Mouse (Mus musculus) hindbrain, embryonic 11.5 days (tissue): ENCODE results near the gene Iqcd. TPM values are rescaled to one million over a fixed set of nuclear protein-coding genes. Genes with fewer than 3 reads are reported as not detected.

Source experiments
- ATAC-seq: fragments of 200-750 bp; cut with Nextera tagmentation; 2 replicates; pipeline ENCODE4 v1.8.0; 2017; ENCODE audit warnings: mild to moderate bottlenecking, moderate TSS enrichment, moderate library complexity; ENCODE audit not compliant: low FRiP score
- DNase-seq: peaks from one replicate; pipeline ENCODE4 v3.0.0-alpha.2; 2015; ENCODE audit warnings: low spot score
- H3K27ac ChIP-seq: fragments of 300-500 bp; sonication (generic); 2 replicates; pipeline ENCODE4 v1.5.1; 2014; ENCODE audit warnings: mild to moderate bottlenecking, low read depth, low read length
- H3K27me3 ChIP-seq: fragments of 300-500 bp; sonication (generic); 2 replicates; pipeline ENCODE4 v1.6.1; 2014; ENCODE audit warnings: mild to moderate bottlenecking, low read length, moderate library complexity, mixed read lengths; ENCODE audit not compliant: control insufficient read depth, insufficient read depth
- H3K36me3 ChIP-seq: fragments of 300-500 bp; sonication (generic); 2 replicates; pipeline ENCODE4 v1.6.1; 2014; ENCODE audit warnings: mild to moderate bottlenecking, low read length, moderate library complexity, mixed read lengths; ENCODE audit not compliant: control insufficient read depth, insufficient read depth
- H3K4me1 ChIP-seq: fragments of 300-500 bp; sonication (generic); replicated peaks from 2 replicates; pipeline ENCODE4 v1.6.1; 2014; ENCODE audit warnings: low read length, mixed read lengths; ENCODE audit not compliant: control insufficient read depth, insufficient read depth
- H3K4me2 ChIP-seq: fragments of 300-500 bp; sonication (generic); replicated peaks from 2 replicates; pipeline ENCODE4 v1.6.1; 2014; ENCODE audit warnings: mild to moderate bottlenecking, low read depth, low read length
- H3K4me3 ChIP-seq: fragments of 300-500 bp; sonication (generic); 2 replicates; pipeline ENCODE4 v1.5.1; 2014; ENCODE audit warnings: low read depth, low read length
- H3K9ac ChIP-seq: fragments of 300-500 bp; sonication (generic); 2 replicates; pipeline ENCODE4 v1.6.1; 2014; ENCODE audit warnings: low read depth, low read length
- H3K9me3 ChIP-seq: fragments of 300-500 bp; sonication (generic); 2 replicates; pipeline ENCODE4 v1.6.1; 2016; ENCODE audit warnings: low read length; ENCODE audit not compliant: control insufficient read depth
- WGBS: fragments of 180-500 bp; shearing (Covaris S2); extraction: QIAGEN DNeasy Blood & Tissue Kit; methylation state at CpG from one replicate; pipeline ENCODE4 v1.1.7; 2014; 5-methylcytosine and 5-hydroxymethylcytosine counted together
- polyA plus RNA-seq: library from polyadenylated mRNA; unstranded; fragments of >200 nt; fragmentation: Nextera tagmentation; extraction: Ambion mirVana; gene quantifications from 2 replicates; pipeline ENCODE4 v1.2.1, GENCODE M21; 2014

The Iqcd gene
- polyA plus RNA-seq, result 1.1 and 1.4 TPM in 2 replicates

DNA sequence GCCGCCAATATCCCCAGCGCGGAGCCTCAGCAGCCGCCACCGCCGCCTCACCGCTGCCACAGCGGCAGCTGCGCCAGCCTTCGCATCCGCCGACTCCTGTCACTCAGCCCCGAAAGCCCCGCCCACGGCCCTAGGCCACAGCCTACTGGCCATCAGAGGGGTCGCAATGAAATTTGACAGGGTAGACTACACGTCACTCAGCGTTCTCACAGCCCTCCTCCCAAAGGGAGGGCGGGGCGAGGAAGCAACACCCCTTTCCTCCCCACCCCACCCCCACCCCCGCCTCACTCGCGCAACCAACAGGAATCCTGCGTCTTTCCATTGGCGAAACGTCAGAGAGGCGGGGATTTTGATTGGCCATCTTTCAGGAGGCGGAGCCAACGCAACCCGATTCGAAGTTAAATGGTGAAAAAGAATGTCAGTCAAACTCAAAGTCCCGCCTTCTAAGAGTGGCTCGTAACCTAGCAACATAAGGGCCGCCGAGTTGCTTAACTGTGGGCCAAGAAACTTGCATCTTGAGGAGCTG, at the start of gene Iqcd, which contains the start of gene Tpcn1:
Iqcd (plus strand) TSS at position 448 of the 526 bp plus-strand sequence.
Tpcn1 (minus strand) TSS at position 105 of the 526 bp plus-strand sequence.
- no peaks in the 10 kb centered on the region for H3K36me3 ChIP-seq
- peak within 1 kb of the TSS; percentile 58 for H3K4me3 ChIP-seq
- peak; percentile 100 for DNase-seq
- ATAC-seq, result peak; percentile 98
- H3K9me3 ChIP-seq, result no peaks in the 10 kb centered on the region
- H3K27me3 ChIP-seq, result no peaks in the 10 kb centered on the region
- 0 out of 2 replicates have a peak within 1 kb of the TSS, but pooled peaks have one; percentile 48 for H3K27ac ChIP-seq
- peak within 1 kb of the TSS; percentile 74 for H3K9ac ChIP-seq
- peak within 1 kb of the TSS; percentile 80 for H3K4me2 ChIP-seq
- WGBS, result under 1% methylated on average over 35 of the region's 35 CpGs
- H3K4me1 ChIP-seq, result peaks cover 5% of the 10 kb centered on the region

DNA sequence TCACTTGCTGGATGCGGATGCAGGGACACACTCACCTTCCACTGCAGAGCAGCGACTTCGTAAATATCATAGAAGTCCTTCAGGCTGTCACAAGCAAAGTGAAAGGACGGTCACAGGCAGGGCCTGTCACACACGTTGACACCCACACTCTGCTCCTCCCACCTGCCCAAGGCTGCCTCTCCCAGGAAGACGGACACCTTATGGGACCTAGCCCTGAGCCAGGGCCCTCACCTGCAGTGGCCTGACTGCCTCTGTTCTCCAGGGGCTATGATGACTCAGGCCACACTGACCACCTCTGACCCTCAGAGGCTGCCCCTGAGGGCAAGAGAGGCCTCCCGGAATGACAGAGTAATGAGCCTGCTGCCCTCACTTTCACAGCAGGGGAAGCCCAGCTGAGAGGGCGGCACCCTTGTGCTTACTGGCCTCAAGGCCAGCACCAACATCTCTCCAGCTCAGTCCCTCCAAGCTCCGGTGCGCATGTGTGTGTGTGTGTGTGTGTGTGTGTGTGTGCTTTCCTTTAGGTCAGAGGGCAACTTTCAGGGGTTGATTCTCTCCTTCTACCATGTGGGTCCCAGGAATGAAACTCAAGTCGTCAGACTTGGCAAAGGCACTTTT, 40.5 kb upstream of the Iqcd start:
- WGBS, result 65% methylated on average over 11 of the region's 11 CpGs
- H3K27ac ChIP-seq, result no peak overlapping the region
- no peak overlapping the region for H3K4me2 ChIP-seq
- no peak overlapping the region for H3K9ac ChIP-seq
- H3K36me3 ChIP-seq, result no peaks in the 10 kb centered on the region
- H3K9me3 ChIP-seq, result no peaks in the 10 kb centered on the region
- no peak overlapping the region for H3K4me3 ChIP-seq
- no peaks in the 10 kb centered on the region for H3K4me1 ChIP-seq
- DNase-seq (no peak), ATAC-seq (no peak)
- H3K27me3 ChIP-seq, result no peaks in the 10 kb centered on the region

DNA sequence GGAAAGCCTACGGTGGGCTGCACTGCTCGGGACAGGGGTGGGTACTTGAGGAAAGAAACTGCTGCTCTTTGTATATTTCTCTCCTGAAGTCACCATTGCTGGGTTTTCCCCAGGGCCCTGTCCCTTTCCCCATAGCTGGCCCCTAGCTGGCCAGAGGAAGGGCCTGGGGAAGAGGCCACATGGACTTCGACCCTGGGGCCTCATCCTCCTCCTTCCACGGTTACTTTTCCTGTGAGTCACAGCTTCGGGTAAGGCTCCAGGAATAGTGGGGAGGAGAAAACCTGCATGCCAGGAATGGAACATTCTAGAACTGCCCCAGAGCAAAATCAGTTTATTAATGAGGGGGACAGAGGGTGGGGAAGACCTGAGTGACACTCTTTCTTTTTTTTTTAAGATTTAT, 38.7 kb upstream of the Iqcd start:
- H3K4me1 ChIP-seq, result no peaks in the 10 kb centered on the region

DNA sequence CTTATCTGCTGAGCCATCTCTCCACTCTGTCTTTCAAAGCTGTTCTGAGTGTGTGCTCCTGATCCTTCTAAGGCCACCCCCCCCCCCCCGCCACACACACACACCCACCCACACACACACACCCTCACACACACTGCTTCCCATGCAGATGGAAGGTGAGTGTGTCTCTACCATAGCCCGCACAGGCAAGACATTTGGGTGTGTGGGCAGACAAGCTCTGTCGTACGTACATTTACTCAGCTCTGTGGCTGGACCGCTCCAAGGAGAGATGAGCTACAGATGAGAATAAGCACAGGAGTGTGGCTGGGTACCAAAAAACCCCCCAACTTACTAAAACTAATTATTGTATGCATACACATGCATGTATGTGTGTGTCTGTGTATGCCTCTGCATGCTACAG, 38.1 kb upstream of the Iqcd start:
- 99% methylated on average over 4 of the region's 5 CpGs for WGBS
- no peak for DNase-seq
- H3K9me3 ChIP-seq, result no peaks in the 10 kb centered on the region
- H3K9ac ChIP-seq, result no peak overlapping the region
- no peak overlapping the region for H3K27ac ChIP-seq
- H3K4me2 ChIP-seq, result no peak overlapping the region
- no peaks in the 10 kb centered on the region for H3K27me3 ChIP-seq
- no peak overlapping the region for H3K4me3 ChIP-seq
- no peaks in the 10 kb centered on the region for H3K36me3 ChIP-seq
- ATAC-seq, result no peak
- no peaks in the 10 kb centered on the region for H3K4me1 ChIP-seq

More for the DNA sequence above, 38.7 kb upstream of the Iqcd start:
- DNase-seq (no peak), ATAC-seq (no peak)
- Histone ChIP-seq H3K36me3 (no peaks in the 10 kb centered on the region), H3K9me3 (no peaks in the 10 kb centered on the region), H3K4me3 (no peak overlapping the region), H3K27ac (no peak overlapping the region), H3K27me3 (no peaks in the 10 kb centered on the region), H3K4me2 (no peak overlapping the region), H3K9ac (no peak overlapping the region)
- 79% methylated on average over 5 of the region's 5 CpGs for WGBS

DNA sequence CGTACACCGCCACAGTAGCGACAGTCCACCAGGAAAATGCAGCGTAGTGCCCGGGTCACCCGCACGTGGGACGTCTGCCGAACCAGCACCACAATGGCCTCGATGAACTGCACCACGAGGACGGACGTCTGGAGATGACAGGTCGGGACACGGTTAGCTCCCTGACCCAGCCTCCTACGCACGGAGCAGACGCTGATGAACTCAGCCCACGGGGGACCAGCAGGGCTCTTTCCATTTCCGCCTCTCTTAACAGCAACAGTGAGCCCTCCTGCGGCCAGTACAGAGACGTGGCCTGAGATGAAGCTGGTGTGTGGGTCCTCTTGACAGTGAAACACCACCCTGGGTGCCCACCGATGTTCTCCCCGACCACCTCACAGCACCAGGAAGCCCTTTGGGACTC, 32.9 kb upstream of the Iqcd start:
- Histone ChIP-seq H3K27me3 (no peaks in the 10 kb centered on the region), H3K4me2 (no peak overlapping the region), H3K4me3 (no peak overlapping the region), H3K27ac (no peak overlapping the region), H3K4me1 (peaks cover 8% of the 10 kb centered on the region), H3K9ac (no peak overlapping the region), H3K9me3 (no peaks in the 10 kb centered on the region), H3K36me3 (no peaks in the 10 kb centered on the region)
- DNase-seq (no peak), ATAC-seq (no peak)
- WGBS, result 84% methylated on average over 24 of the region's 24 CpGs

DNA sequence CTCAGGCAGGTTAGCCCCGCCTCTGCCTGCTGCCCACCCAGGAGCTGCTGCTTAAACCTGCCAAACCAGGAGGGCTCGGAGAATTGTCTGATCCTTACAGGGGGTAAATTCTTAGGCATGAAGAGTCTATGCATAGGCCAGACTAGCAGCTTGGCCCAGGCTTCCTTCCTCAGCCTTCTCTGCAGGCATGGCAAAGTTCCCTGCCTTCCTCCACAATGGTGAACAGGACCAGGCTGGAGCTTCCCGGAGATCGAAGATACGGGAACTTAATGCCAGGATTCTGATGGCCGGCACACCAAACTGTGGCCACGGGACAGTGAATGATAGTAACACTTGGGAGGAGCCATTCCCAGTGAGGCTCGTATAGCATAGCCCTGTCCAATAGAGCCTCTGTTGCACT, 30.8 kb upstream of the Iqcd start:
- no peaks in the 10 kb centered on the region for H3K36me3 ChIP-seq
- H3K27me3 ChIP-seq, result no peaks in the 10 kb centered on the region
- no peak overlapping the region for H3K27ac ChIP-seq
- DNase-seq (no peak), ATAC-seq (no peak)
- no peak overlapping the region for H3K4me2 ChIP-seq
- H3K9ac ChIP-seq, result no peak overlapping the region
- WGBS, result 72% methylated on average over 8 of the region's 8 CpGs
- H3K9me3 ChIP-seq, result no peaks in the 10 kb centered on the region
- peaks cover 10% of the 10 kb centered on the region for H3K4me1 ChIP-seq
- no peak overlapping the region for H3K4me3 ChIP-seq

GRCm38 (mm10) chr5:120558762-120559161, 30.1 kb upstream of the Iqcd start:
- H3K4me3 ChIP-seq, result no peak overlapping the region
- no peak for DNase-seq
- no peaks in the 10 kb centered on the region for H3K36me3 ChIP-seq
- H3K27me3 ChIP-seq, result no peaks in the 10 kb centered on the region
- no peak overlapping the region for H3K4me2 ChIP-seq
- H3K9me3 ChIP-seq, result no peaks in the 10 kb centered on the region
- no peak overlapping the region for H3K9ac ChIP-seq
- 72% methylated on average over 14 of the region's 14 CpGs for WGBS
- peaks cover 14% of the 10 kb centered on the region for H3K4me1 ChIP-seq
- no peak overlapping the region for H3K27ac ChIP-seq
- no peak for ATAC-seq

DNA sequence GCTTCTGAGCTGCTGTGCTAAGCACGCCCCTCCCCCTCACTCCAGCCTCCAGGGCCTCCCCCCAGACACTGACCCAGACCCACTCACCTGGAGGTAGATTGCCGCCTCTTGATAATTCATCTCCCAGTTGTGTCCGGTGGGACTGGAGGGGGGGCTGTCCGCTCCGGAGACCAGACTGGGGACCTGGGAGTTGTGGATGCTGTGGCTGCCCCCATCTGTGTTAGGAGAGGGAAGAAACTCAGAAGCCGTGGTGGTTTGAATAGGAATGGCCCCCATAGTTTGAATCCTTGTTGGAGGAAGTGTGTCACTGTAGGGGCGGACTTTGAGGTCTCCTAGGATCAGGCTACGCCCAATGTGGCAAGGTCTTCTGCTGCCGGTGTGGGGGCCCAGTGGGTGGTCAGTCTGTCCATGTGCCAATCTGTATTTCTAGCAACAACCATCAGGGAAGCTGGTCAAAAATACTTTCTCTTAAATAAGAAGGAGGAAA, 28.6 kb upstream of the Iqcd start:
- no peak overlapping the region for H3K9ac ChIP-seq
- no peak overlapping the region for H3K4me2 ChIP-seq
- H3K36me3 ChIP-seq, result no peaks in the 10 kb centered on the region
- ATAC-seq (no peak), DNase-seq (no peak)
- H3K9me3 ChIP-seq, result no peaks in the 10 kb centered on the region
- H3K4me1 ChIP-seq, result peaks cover 16% of the 10 kb centered on the region
- WGBS, result 63% methylated on average over 9 of the region's 9 CpGs
- no peaks in the 10 kb centered on the region for H3K27me3 ChIP-seq
- H3K4me3 ChIP-seq, result no peak overlapping the region
- peak overlapping the region; percentile 67 for H3K27ac ChIP-seq
